Comparison of ENCODE assay signal across 8 mouse cellular contexts in genomic region chr4:133545272-133546231, GRCm38 (mm10). TPM values are rescaled to one million over a fixed set of nuclear protein-coding genes. Genes with fewer than 3 reads are reported as not detected.
DNase-seq lines count a peak whose midpoint lies in the region; ATAC-seq lines count a peak whose summit lies in the region.

Nudc (minus strand) TSS chr4:133545996.

- H3K36me3 ChIP-seq in heart, embryonic 14.5 days (ENCODE audit: control insufficient read depth, insufficient read depth, low read length): peaks cover 24% of the 10 kb centered on the region
- peaks cover 30% of the 10 kb centered on the region for H3K36me3 ChIP-seq in liver, embryonic 13.5 days
- H3K36me3 ChIP-seq in stomach, embryonic 16.5 days (ENCODE audit: control insufficient read depth, insufficient read depth, low read length): 0 out of 2 replicates have a peak, but pooled peaks cover 6% of the 10 kb centered on the region

- peak within 1 kb of the TSS; percentile 92 for H3K9ac ChIP-seq in heart, embryonic 14.5 days (ENCODE audit: low read length)
- peak within 1 kb of the TSS; percentile 91 for H3K9ac ChIP-seq in liver, embryonic 13.5 days
- peak within 1 kb of the TSS; percentile 90 for H3K9ac ChIP-seq in stomach, embryonic 16.5 days (ENCODE audit: low read length)

- peak; percentile 98 for ATAC-seq in CD4-positive, CD25-positive, alpha-beta regulatory T cell, adult 4 months
- peak; percentile 94 for ATAC-seq in heart, embryonic 14.5 days (ENCODE audit: insufficient number of reproducible peaks, insufficient read depth, low FRiP score, low read depth)
- ATAC-seq in liver, embryonic 13.5 days (ENCODE audit: low read depth): peak; percentile 98
- peak; percentile 98 for ATAC-seq in stomach, embryonic 16.5 days (ENCODE audit: insufficient read depth, low FRiP score)

- H3K4me3 ChIP-seq in heart, embryonic 14.5 days (ENCODE audit: control insufficient read depth in 1 of 2, insufficient read depth in 1 of 2, low read depth in 1 of 2, low read length in 2 of 2): peak within 1 kb of the TSS; percentile 90 to 99
- peak within 1 kb of the TSS; percentile 89 for H3K4me3 ChIP-seq in liver, embryonic 13.5 days (replicated peaks)
- H3K4me3 ChIP-seq in stomach, embryonic 16.5 days (replicated peaks; ENCODE audit: low read length): peak within 1 kb of the TSS; percentile 92

- H3K9me3 ChIP-seq in heart, embryonic 14.5 days (ENCODE audit: control insufficient read depth, low read length): no peaks in the 10 kb centered on the region
- H3K9me3 ChIP-seq in liver, embryonic 13.5 days (replicated peaks): no peaks in the 10 kb centered on the region
- no peaks in the 10 kb centered on the region for H3K9me3 ChIP-seq in stomach, embryonic 16.5 days (replicated peaks; ENCODE audit: control insufficient read depth, low read length)

- H3K27me3 ChIP-seq in heart, embryonic 14.5 days (ENCODE audit: control insufficient read depth, insufficient read depth, low read length): no peaks in the 10 kb centered on the region
- H3K27me3 ChIP-seq in liver, embryonic 13.5 days: no peaks in the 10 kb centered on the region
- H3K27me3 ChIP-seq in stomach, embryonic 16.5 days (ENCODE audit: control insufficient read depth, insufficient read depth, low read length): no peaks in the 10 kb centered on the region

- WGBS in heart, embryonic 14.5 days: 0% methylated on average over 71 of the region's 77 CpGs
- WGBS in liver, embryonic 13.5 days (ENCODE audit: insufficient replicate concordance): under 1% methylated on average over 73 of the region's 77 CpGs
- WGBS in stomach, embryonic 16.5 days: under 1% methylated on average over 75 of the region's 77 CpGs

- peaks cover 0 to 10% of the 10 kb centered on the region in 2 experiments; a peak in 3 of 4 replicates for H3K4me1 ChIP-seq in heart, embryonic 14.5 days (ENCODE audit: control insufficient read depth in 2 of 2, insufficient read depth in 2 of 2, low read length in 2 of 2)
- peaks cover 31% of the 10 kb centered on the region for H3K4me1 ChIP-seq in liver, embryonic 13.5 days (replicated peaks)
- H3K4me1 ChIP-seq in stomach, embryonic 16.5 days (ENCODE audit: control insufficient read depth, insufficient read depth, low read length): peaks cover 12% of the 10 kb centered on the region

- peak within 1 kb of the TSS; percentile 67 for H3K4me2 ChIP-seq in heart, embryonic 14.5 days (ENCODE audit: low read length)
- peak within 1 kb of the TSS; percentile 90 for H3K4me2 ChIP-seq in liver, embryonic 13.5 days
- H3K4me2 ChIP-seq in stomach, embryonic 16.5 days (ENCODE audit: low read depth, low read length): peak within 1 kb of the TSS; percentile 92

- peak within 1 kb of the TSS; percentile 36 to 46 for H3K27ac ChIP-seq in heart, embryonic 14.5 days (replicated peaks in 1 of 2; ENCODE audit: control insufficient read depth in 1 of 2, insufficient read depth in 1 of 2, low read depth in 2 of 2, low read length in 2 of 2)
- peak within 1 kb of the TSS; percentile 77 for H3K27ac ChIP-seq in liver, embryonic 13.5 days
- H3K27ac ChIP-seq in stomach, embryonic 16.5 days (ENCODE audit: low read length): peak within 1 kb of the TSS; percentile 64

- DNase-seq in c-Kit-negative CD71-positive TER-119-positive erythroid progenitor cells, embryonic 14.5 days (ENCODE audit: low read depth, low spot score): peak; percentile 95
- peak; percentile 94 for DNase-seq in fibroblast of lung, adult 2 months (ENCODE audit: low read depth)
- peak; percentile 98 for DNase-seq in kidney, postnatal 14 days
- peak; percentile 96 for DNase-seq in liver, embryonic 13.5 days
- DNase-seq in neural tube, embryonic 10.5 days (ENCODE audit: extremely low spot score, low spot score): peak; percentile 93

RNA-seq across cellular contexts. Expression of gene Nudc, which starts in this region (rescaled TPM):
- polyA plus RNA-seq in CD4-positive, CD25-positive, alpha-beta regulatory T cell, adult 4 months (2017; shearing (Covaris generic)): 10 to 100 TPM; 29.9 to 34.3 TPM
- 153 and 164 TPM in 2 replicates for polyA plus RNA-seq in heart, embryonic 14.5 days (2014; fragmentation: Nextera tagmentation; extraction: Ambion mirVana)
- polyA plus RNA-seq in liver, embryonic 13.5 days (2015; fragmentation: Nextera tagmentation; extraction: Ambion mirVana): 214 and 231 TPM in 2 replicates
- 194 and 218 TPM in 2 replicates for polyA plus RNA-seq in stomach, embryonic 16.5 days (2015; fragmentation: Nextera tagmentation; extraction: Ambion mirVana)

Comparison
In these comparisons a context has a peak if more than half of its experiments do, and no peak if none do; other contexts are left out.
1. Peak in every context shown above with its lines: DNase-seq, ATAC-seq, H3K4me3 ChIP-seq and H3K27ac ChIP-seq.